Mouse (Mus musculus) limb, embryonic 13.5 days (tissue): Measurements from ENCODE around the gene Stac3. TPM values are rescaled to one million over a fixed set of nuclear protein-coding genes. Genes with fewer than 3 reads are reported as not detected.

Source experiments
- ATAC-seq: fragments of 200-750 bp; cut with Nextera tagmentation; 2 replicates; pipeline ENCODE4 v1.8.0; 2017; ENCODE audit warnings: low read depth, moderate number of reproducible peaks, moderate TSS enrichment; ENCODE audit not compliant: low FRiP score
- H3K27ac ChIP-seq: fragments of 300-500 bp; sonication (generic); 2 replicates; pipeline ENCODE4 v1.5.1; 2015; ENCODE audit warnings: inconsistent platforms, mild to moderate bottlenecking, moderate library complexity
- H3K27me3 ChIP-seq: fragments of 300-500 bp; sonication (generic); 2 replicates; pipeline ENCODE4 v1.6.1; 2015; ENCODE audit warnings: mild to moderate bottlenecking, inconsistent platforms
- H3K36me3 ChIP-seq: fragments of 300-500 bp; sonication (generic); 2 replicates; pipeline ENCODE4 v1.6.1; 2015; ENCODE audit warnings: inconsistent platforms, mild to moderate bottlenecking, moderate library complexity
- H3K4me1 ChIP-seq: fragments of 300-500 bp; sonication (generic); 2 replicates; pipeline ENCODE4 v1.6.1; 2015; ENCODE audit warnings: inconsistent platforms
- H3K4me2 ChIP-seq: fragments of 300-500 bp; sonication (generic); replicated peaks from 2 replicates; pipeline ENCODE4 v1.6.1; 2015; ENCODE audit warnings: inconsistent platforms, mild to moderate bottlenecking, moderate library complexity
- H3K4me3 ChIP-seq: fragments of 300-500 bp; sonication (generic); 2 replicates; pipeline ENCODE4 v1.5.1; 2015; ENCODE audit warnings: moderate library complexity, mild to moderate bottlenecking, inconsistent platforms
- H3K9ac ChIP-seq: fragments of 300-500 bp; sonication (generic); 2 replicates; pipeline ENCODE4 v1.6.1; 2015; ENCODE audit warnings: mild to moderate bottlenecking, inconsistent platforms
- H3K9me3 ChIP-seq: fragments of 300-500 bp; sonication (generic); 2 replicates; pipeline ENCODE4 v1.6.1; 2016; ENCODE audit warnings: inconsistent platforms
- WGBS: fragments of 180-500 bp; shearing (Covaris S2); methylation state at CpG from one replicate; pipeline ENCODE4 v1.1.7; 2015; 5-methylcytosine and 5-hydroxymethylcytosine counted together
- polyA plus RNA-seq: library from polyadenylated mRNA; unstranded; fragments of >200 nt; fragmentation: Nextera tagmentation; extraction: Ambion mirVana; gene quantifications from 2 replicates; pipeline ENCODE4 v1.2.1, GENCODE M21; 2015

The Stac3 gene
- polyA plus RNA-seq, 1 experiment from 2014 or later: 20.8 TPM

GRCm38 (mm10) chr10:127557397-127557796, 55.9 kb downstream of the Stac3 start:
- Histone ChIP-seq H3K4me3 (no peak overlapping the region), H3K27ac (no peak overlapping the region), H3K4me2 (no peak overlapping the region), H3K4me1 (no peaks in the 10 kb centered on the region), H3K9ac (no peak overlapping the region), H3K36me3 (peaks cover 100% of the 10 kb centered on the region), H3K9me3 (no peaks in the 10 kb centered on the region), H3K27me3 (no peaks in the 10 kb centered on the region)
- 86% methylated on average over 13 of the region's 13 CpGs for WGBS
- no peak for ATAC-seq

Other genes starting within 250 kb of the Stac3 start
- gene Kif5a, start 238.3 kb upstream of the Stac3 start, polyA plus RNA-seq: 4.2 and 4.8 TPM in 2 replicates
- gene Dctn2, start 235.3 kb upstream of the Stac3 start, polyA plus RNA-seq: 188 and 192 TPM in 2 replicates
- 15.0 and 16.7 TPM in 2 replicates for gene Mbd6, start 212.7 kb upstream of the Stac3 start, polyA plus RNA-seq
- gene Mars, start 189.9 kb upstream of the Stac3 start, polyA plus RNA-seq: 118 and 122 TPM in 2 replicates
- 5.2 and 5.4 TPM in 2 replicates for gene Arhgap9, start 179.7 kb upstream of the Stac3 start, polyA plus RNA-seq
- gene Gli1, start 159.7 kb upstream of the Stac3 start, polyA plus RNA-seq: 14.8 and 16.5 TPM in 2 replicates
- gene Inhbe, start 147.3 kb upstream of the Stac3 start, polyA plus RNA-seq: 0.04 and 0.05 TPM in 2 replicates
- gene Inhbc, start 131.3 kb upstream of the Stac3 start, polyA plus RNA-seq: not detected in 2 replicates
- gene R3hdm2, start 121.4 kb upstream of the Stac3 start, polyA plus RNA-seq: 43.3 and 54.5 TPM in 2 replicates
- gene Ndufa4l2, start 13.3 kb downstream of the Stac3 start, polyA plus RNA-seq: 8.7 and 10.1 TPM in 2 replicates
- gene Shmt2, start 20.8 kb downstream of the Stac3 start, polyA plus RNA-seq: 97.4 and 98.1 TPM in 2 replicates
- 10.7 and 12.5 TPM in 2 replicates for gene Nxph4, start 32.9 kb downstream of the Stac3 start, polyA plus RNA-seq
- 123 and 127 TPM in 2 replicates for gene Lrp1, start 119.5 kb downstream of the Stac3 start, polyA plus RNA-seq
- gene Stat6, start 141.3 kb downstream of the Stac3 start, polyA plus RNA-seq: 14.3 and 15.0 TPM in 2 replicates
- gene Nemp1, start 165.2 kb downstream of the Stac3 start, polyA plus RNA-seq: 9.3 and 9.9 TPM in 2 replicates
- gene Nab2, start 166.9 kb downstream of the Stac3 start, polyA plus RNA-seq: 18.1 and 18.5 TPM in 2 replicates
- 0.31 and 0.42 TPM in 2 replicates for gene Myo1a, start 203.5 kb downstream of the Stac3 start, polyA plus RNA-seq
- 0.70 and 1.8 TPM in 2 replicates for gene Tac2, start 222.8 kb downstream of the Stac3 start, polyA plus RNA-seq
- gene Zbtb39, start 237.9 kb downstream of the Stac3 start, polyA plus RNA-seq: 3.9 and 4.0 TPM in 2 replicates